Mouse (Mus musculus): ENCODE results near the gene Aldob. TPM values are rescaled to one million over a fixed set of nuclear protein-coding genes. Genes with fewer than 3 reads are reported as not detected.

The Aldob gene
- 7.7 TPM for polyA plus RNA-seq (2014; fragmentation: Illumina TruSeq; extraction: RNeasy Lipid Tissue Mini Kit (QIAGEN cat#74804); ENCODE audit: low read depth, low replicate concordance)

DNA sequence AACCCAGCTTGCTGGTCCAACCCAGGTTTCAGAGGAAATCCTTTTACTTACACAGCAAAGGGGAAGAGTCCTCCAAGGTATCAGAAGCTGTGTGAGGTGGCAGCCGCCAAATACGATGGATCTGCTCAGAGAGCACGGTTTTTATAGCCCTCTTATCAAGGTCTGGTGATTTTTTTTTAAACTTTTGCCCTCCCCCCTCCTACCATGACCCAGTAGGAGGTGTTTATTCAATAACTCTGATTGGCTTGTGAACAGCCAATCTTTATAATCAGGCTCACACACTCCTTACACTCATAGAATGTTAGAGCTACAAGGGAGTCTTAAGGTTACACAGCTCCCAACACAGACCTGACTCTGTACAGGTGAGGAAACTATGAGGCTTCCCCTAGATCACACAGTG, at the start of gene Aldob:
Gene Aldob (minus strand): TSS at position 164 of the 400 bp plus-strand sequence.

GRCm38 (mm10) chr4:49597183-49598100, 48.1 kb upstream of the Aldob start, which contains the start of gene Tmem246:
Gene Tmem246 (minus strand): TSS chr4:49597876.

GRCm38 (mm10) chr4:49520572-49521340, 28.6 kb downstream of the Aldob start, which contains the start of the genes Mrpl50 and Zfp189:
Gene Mrpl50 (minus strand): TSS chr4:49521093.
Gene Zfp189 (plus strand): TSS chr4:49521176.

GRCm38 (mm10) chr4:49506386-49506785, 43.0 kb downstream of the Aldob start, which contains the start of gene Baat:
Gene Baat (minus strand): TSS chr4:49506557.

Other genes with a start within 250 kb of the Aldob start
- gene Acnat2, start 141.4 kb downstream of the Aldob start, polyA plus RNA-seq (2014; fragmentation: Illumina TruSeq; extraction: RNeasy Lipid Tissue Mini Kit (QIAGEN cat#74804); ENCODE audit: low read depth, low replicate concordance), result 0.51 TPM
- gene Acnat1, start 75.6 kb downstream of the Aldob start, polyA plus RNA-seq (2014; fragmentation: Illumina TruSeq; extraction: RNeasy Lipid Tissue Mini Kit (QIAGEN cat#74804); ENCODE audit: low read depth, low replicate concordance), result 3.6 TPM
- gene Baat, start 43.0 kb downstream of the Aldob start, polyA plus RNA-seq (2014; fragmentation: Illumina TruSeq; extraction: RNeasy Lipid Tissue Mini Kit (QIAGEN cat#74804); ENCODE audit: low read depth, low replicate concordance), result not detected
- gene Mrpl50, start 28.5 kb downstream of the Aldob start, polyA plus RNA-seq (2014; fragmentation: Illumina TruSeq; extraction: RNeasy Lipid Tissue Mini Kit (QIAGEN cat#74804); ENCODE audit: low read depth, low replicate concordance), result 26.8 TPM
- 12.2 TPM for gene Zfp189, start 28.4 kb downstream of the Aldob start, polyA plus RNA-seq (2014; fragmentation: Illumina TruSeq; extraction: RNeasy Lipid Tissue Mini Kit (QIAGEN cat#74804); ENCODE audit: low read depth, low replicate concordance)
- 3.7 TPM for gene Tmem246, start 48.3 kb upstream of the Aldob start, polyA plus RNA-seq (2014; fragmentation: Illumina TruSeq; extraction: RNeasy Lipid Tissue Mini Kit (QIAGEN cat#74804); ENCODE audit: low read depth, low replicate concordance)
- 34.3 TPM for gene Rnf20, start 82.5 kb upstream of the Aldob start, polyA plus RNA-seq (2014; fragmentation: Illumina TruSeq; extraction: RNeasy Lipid Tissue Mini Kit (QIAGEN cat#74804); ENCODE audit: low read depth, low replicate concordance)
- gene Ppp3r2, start 132.5 kb upstream of the Aldob start, polyA plus RNA-seq (2014; fragmentation: Illumina TruSeq; extraction: RNeasy Lipid Tissue Mini Kit (QIAGEN cat#74804); ENCODE audit: low read depth, low replicate concordance), result 5.1 TPM

Measured in adipose tissue, adult 10 weeks (tissue).